Mouse (Mus musculus) hindbrain, embryonic 13.5 days (tissue): ENCODE results near the gene Mettl27. TPM values are rescaled to one million over a fixed set of nuclear protein-coding genes. Genes with fewer than 3 reads are reported as not detected.
A peak's percentile ranks its signal among the peaks of the same experiment; 100 is the strongest.
"Not testable (repeated sequence)": the region's sequence is repeated elsewhere in the genome, so short reads cannot be mapped to it uniquely, and the experiment has no call there.

ENCODE experiments used
- ATAC-seq: fragments of 200-750 bp; cut with Nextera tagmentation; 2 replicates; pipeline ENCODE4 v1.8.0; 2017; ENCODE audit warnings: moderate TSS enrichment; ENCODE audit not compliant: low FRiP score
- H3K27ac ChIP-seq: fragments of 300-500 bp; sonication (generic); 2 replicates; pipeline ENCODE4 v1.5.1; 2015; ENCODE audit warnings: inconsistent platforms, mild to moderate bottlenecking, moderate library complexity
- H3K27me3 ChIP-seq: fragments of 300-500 bp; sonication (generic); 2 replicates; pipeline ENCODE4 v1.6.1; 2015; ENCODE audit warnings: mild to moderate bottlenecking, inconsistent platforms
- H3K36me3 ChIP-seq: fragments of 300-500 bp; sonication (generic); 2 replicates; pipeline ENCODE4 v1.6.1; 2015; ENCODE audit warnings: mild to moderate bottlenecking, inconsistent platforms
- H3K4me1 ChIP-seq: fragments of 300-500 bp; sonication (generic); replicated peaks from 2 replicates; pipeline ENCODE4 v1.6.1; 2015; ENCODE audit warnings: inconsistent platforms
- H3K4me2 ChIP-seq: fragments of 300-500 bp; sonication (generic); 2 replicates; pipeline ENCODE4 v1.6.1; 2015; ENCODE audit warnings: inconsistent platforms, mild to moderate bottlenecking, moderate library complexity
- H3K4me3 ChIP-seq: fragments of 300-500 bp; sonication (generic); 2 replicates; pipeline ENCODE4 v1.5.1; 2015; ENCODE audit warnings: mild to moderate bottlenecking, inconsistent platforms
- H3K9ac ChIP-seq: fragments of 300-500 bp; sonication (generic); 2 replicates; pipeline ENCODE4 v1.6.1; 2015; ENCODE audit warnings: mild to moderate bottlenecking, inconsistent platforms
- H3K9me3 ChIP-seq: fragments of 300-500 bp; sonication (generic); 2 replicates; pipeline ENCODE4 v1.6.1; 2016; ENCODE audit warnings: inconsistent platforms
- whole genome bisulfite sequencing: fragments of 180-500 bp; shearing (Covaris S2); methylation state at CpG from one replicate; pipeline ENCODE4 v1.1.7; 2015; 5-methylcytosine and 5-hydroxymethylcytosine counted together
- polyA plus RNA-seq: library from polyadenylated mRNA; unstranded; fragments of >200 nt; fragmentation: Nextera tagmentation; extraction: Ambion mirVana; gene quantifications from 2 replicates; pipeline ENCODE4 v1.2.1, GENCODE M21; 2015

Gene Mettl27
- polyA plus RNA-seq, 1 experiment from 2014 or later = 5.4 TPM

GRCm38 (mm10) chr5:134964655-134965054 lies 32.5 kb downstream of the Mettl27 start:
- not testable (repeated sequence) for H3K9me3 ChIP-seq, H3K4me3 ChIP-seq, H3K4me2 ChIP-seq, H3K36me3 ChIP-seq, ATAC-seq, H3K27ac ChIP-seq, H3K9ac ChIP-seq
- peaks cover 12% of the 10 kb centered on the region for H3K4me1 ChIP-seq
- peaks cover 26% of the 10 kb centered on the region; the same call in 1 of the 2 replicates for H3K27me3 ChIP-seq

- H3K27me3 ChIP-seq = peaks cover 26% of the 10 kb centered on the region; the same call in 1 of the 2 replicates
- peak overlapping the region; percentile 45 for H3K4me2 ChIP-seq
- H3K9me3 ChIP-seq = no peaks in the 10 kb centered on the region
- H3K4me3 ChIP-seq = peak overlapping the region; percentile 14; the same call in 1 of the 2 replicates
- H3K27ac ChIP-seq = no peak overlapping the region
- 0 out of 2 replicates have a peak, but pooled peaks have one; percentile 39 for ATAC-seq
- peaks cover 12% of the 10 kb centered on the region for H3K4me1 ChIP-seq
- WGBS = 5% methylated on average over 10 of the region's 10 CpGs
- no peak overlapping the region for H3K9ac ChIP-seq
- H3K36me3 ChIP-seq = no peaks in the 10 kb centered on the region
Observed at GRCm38 (mm10) chr5:134965473-134965851, 33.3 kb downstream of the Mettl27 start.

DNA sequence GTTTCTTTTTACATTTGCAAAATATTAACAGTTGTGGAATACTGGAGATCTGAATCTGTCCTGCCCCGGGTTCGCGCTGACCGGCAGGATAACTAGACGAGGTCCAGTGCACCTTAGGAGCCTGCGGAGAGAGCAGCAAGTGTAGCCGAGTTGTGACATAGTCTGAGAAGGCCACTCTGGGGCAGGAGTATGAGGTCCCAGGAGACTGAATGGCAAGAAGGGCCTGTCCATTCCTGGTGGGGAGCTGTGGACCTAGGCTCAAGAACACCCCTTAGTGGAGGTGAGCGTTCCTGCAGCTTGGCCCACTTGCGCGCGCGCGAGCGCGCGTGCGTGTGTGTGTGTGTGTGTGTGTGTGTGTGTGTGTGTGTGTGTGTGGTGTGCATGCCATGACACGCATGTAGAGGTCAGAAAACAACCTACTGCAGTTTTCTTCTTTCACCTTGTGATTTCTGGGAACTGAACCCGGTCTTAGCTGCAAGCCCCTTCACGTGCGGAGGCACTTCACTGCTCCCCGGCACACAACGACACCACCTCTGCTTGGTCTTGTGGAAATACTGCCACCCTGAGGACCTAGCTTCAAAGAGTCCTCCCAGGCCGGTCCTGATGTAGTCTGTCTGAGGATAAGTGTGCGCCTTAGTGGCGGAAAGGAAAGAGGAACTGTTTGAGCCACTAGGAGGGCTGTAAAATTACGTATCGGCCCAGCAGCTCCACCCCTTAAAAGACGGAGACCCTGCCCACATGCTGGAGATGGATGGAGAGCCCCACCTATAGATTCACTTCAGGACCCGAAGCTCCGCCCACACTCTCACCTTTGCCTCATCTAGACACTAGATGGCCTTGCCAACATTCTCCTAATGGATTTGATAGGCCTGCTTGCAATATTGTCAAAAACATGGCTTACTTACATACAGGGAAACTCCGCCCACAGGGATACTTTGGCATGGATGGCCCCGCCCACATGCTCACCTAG lies 34.0 kb downstream of the Mettl27 start:
- H3K4me3 ChIP-seq = peak overlapping the region; percentile 14
- H3K9ac ChIP-seq = no peak overlapping the region; the same call in 1 of the 2 replicates
- no peak overlapping the region for H3K27ac ChIP-seq
- peak overlapping the region; percentile 45 for H3K4me2 ChIP-seq
- ATAC-seq = no peak
- H3K9me3 ChIP-seq = no peaks in the 10 kb centered on the region
- H3K36me3 ChIP-seq = no peaks in the 10 kb centered on the region
- H3K27me3 ChIP-seq = peaks cover 26% of the 10 kb centered on the region; the same call in 1 of the 2 replicates
- H3K4me1 ChIP-seq = peaks cover 12% of the 10 kb centered on the region
- 4% methylated on average over 33 of the region's 33 CpGs for WGBS

DNA sequence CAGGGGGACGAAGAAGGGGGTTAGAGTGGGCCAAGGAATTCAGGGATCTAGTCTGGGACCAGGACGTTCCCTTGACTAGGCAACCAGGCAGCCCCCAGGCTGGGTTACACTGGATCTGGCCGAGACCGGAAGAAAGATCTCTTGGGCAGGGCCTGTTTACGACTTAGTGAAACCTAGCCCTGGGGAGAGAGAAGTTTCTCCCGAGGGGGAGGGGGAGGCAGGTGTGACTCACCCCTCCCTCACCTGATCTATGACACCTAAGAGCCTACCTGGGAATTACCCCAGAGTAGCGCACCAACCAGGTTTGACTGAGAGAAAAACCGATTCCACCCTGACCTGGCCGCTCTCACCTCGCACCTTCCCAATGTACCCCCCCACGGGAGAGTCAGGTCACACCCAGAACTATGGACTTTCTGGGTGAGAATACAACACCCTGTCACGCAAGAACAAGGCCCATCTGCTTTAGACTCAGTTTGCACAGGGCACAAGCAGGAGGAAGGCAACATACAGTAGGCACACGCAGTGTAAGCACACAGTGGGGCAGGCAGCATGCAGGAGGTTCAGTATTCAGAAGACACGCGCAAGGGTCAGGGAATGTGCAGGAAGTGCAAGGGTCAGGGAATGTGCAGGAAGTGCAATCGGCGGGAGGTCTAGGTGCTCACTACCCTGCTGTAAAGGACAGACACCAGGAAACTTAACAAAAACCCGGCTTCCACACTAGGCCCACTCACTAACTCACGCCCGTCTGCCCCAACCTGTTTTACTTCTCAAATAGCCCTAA lies 35.2 kb downstream of the Mettl27 start:
- Histone ChIP-seq H3K4me2 (no peak overlapping the region), H3K9me3 (no peaks in the 10 kb centered on the region), H3K4me1 (peaks cover 12% of the 10 kb centered on the region), H3K4me3 (no peak overlapping the region), H3K36me3 (no peaks in the 10 kb centered on the region), H3K9ac (no peak overlapping the region), H3K27me3 (peaks cover 26% of the 10 kb centered on the region; the same call in 1 of the 2 replicates), H3K27ac (no peak overlapping the region)
- WGBS = 81% methylated on average over 20 of the region's 20 CpGs
- ATAC-seq = no peak

GRCm38 (mm10) chr5:134970671-134971070 lies 38.5 kb downstream of the Mettl27 start:
- Histone ChIP-seq H3K9ac (no peak overlapping the region), H3K4me3 (no peak overlapping the region), H3K4me1 (peaks cover 11% of the 10 kb centered on the region), H3K27ac (no peak overlapping the region), H3K4me2 (no peak overlapping the region), H3K9me3 (no peaks in the 10 kb centered on the region), H3K27me3 (peaks cover 23% of the 10 kb centered on the region; the same call in 1 of the 2 replicates), H3K36me3 (no peaks in the 10 kb centered on the region)
- 80% methylated on average over 8 of the region's 8 CpGs for WGBS
- no peak for ATAC-seq

GRCm38 (mm10) chr5:134973081-134973480 lies 40.9 kb downstream of the Mettl27 start:
- Histone ChIP-seq H3K4me2 (no peak overlapping the region), H3K36me3 (no peaks in the 10 kb centered on the region), H3K27me3 (peaks cover under 1% of the 10 kb centered on the region; the same call in 1 of the 2 replicates), H3K4me1 (no peaks in the 10 kb centered on the region), H3K27ac (no peak overlapping the region), H3K4me3 (no peak overlapping the region), H3K9ac (no peak overlapping the region), H3K9me3 (no peaks in the 10 kb centered on the region)
- no peak for ATAC-seq

DNA sequence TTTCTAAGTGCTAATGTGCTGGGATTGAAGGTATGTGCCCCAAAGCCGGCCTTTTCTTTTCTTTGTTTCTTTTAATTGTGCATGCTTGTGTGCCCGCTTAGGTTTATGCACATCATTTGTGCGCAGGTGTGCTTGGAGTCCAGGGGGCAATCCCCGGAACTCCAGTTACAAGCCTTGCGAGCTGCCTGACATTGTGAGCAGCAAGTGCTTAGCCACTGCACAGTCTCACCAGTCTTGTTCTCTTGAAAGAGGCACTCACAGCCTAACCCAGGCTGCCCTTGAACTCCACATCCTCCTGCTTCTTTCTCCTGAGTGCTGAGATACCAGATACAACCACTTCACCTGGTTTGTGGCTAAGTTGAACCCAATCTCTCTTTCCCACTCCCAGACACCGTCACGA lies 41.4 kb downstream of the Mettl27 start:
- Histone ChIP-seq H3K4me1 (no peaks in the 10 kb centered on the region), H3K4me2 (no peak overlapping the region), H3K9ac (no peak overlapping the region), H3K27ac (no peak overlapping the region), H3K4me3 (no peak overlapping the region), H3K36me3 (no peaks in the 10 kb centered on the region), H3K27me3 (no peaks in the 10 kb centered on the region), H3K9me3 (no peaks in the 10 kb centered on the region)
- WGBS = 88% methylated on average over 7 of the region's 7 CpGs
- ATAC-seq = no peak

GRCm38 (mm10) chr5:134974294-134974693 lies 42.1 kb downstream of the Mettl27 start:
- Histone ChIP-seq H3K4me1 (no peaks in the 10 kb centered on the region), H3K4me2 (no peak overlapping the region), H3K27ac (no peak overlapping the region), H3K4me3 (no peak overlapping the region), H3K36me3 (no peaks in the 10 kb centered on the region), H3K27me3 (no peaks in the 10 kb centered on the region), H3K9me3 (no peaks in the 10 kb centered on the region), H3K9ac (no peak overlapping the region)
- 76% methylated on average over 7 of the region's 7 CpGs for WGBS
- ATAC-seq = no peak

- ATAC-seq = no peak
- Histone ChIP-seq H3K27ac (no peak overlapping the region), H3K9ac (no peak overlapping the region), H3K27me3 (no peaks in the 10 kb centered on the region), H3K36me3 (no peaks in the 10 kb centered on the region), H3K9me3 (no peaks in the 10 kb centered on the region), H3K4me3 (no peak overlapping the region), H3K4me1 (no peaks in the 10 kb centered on the region), H3K4me2 (no peak overlapping the region)
- 77% methylated on average over 2 of the region's 2 CpGs for WGBS
Observed at GRCm38 (mm10) chr5:134974921-134975320, 42.8 kb downstream of the Mettl27 start.

DNA sequence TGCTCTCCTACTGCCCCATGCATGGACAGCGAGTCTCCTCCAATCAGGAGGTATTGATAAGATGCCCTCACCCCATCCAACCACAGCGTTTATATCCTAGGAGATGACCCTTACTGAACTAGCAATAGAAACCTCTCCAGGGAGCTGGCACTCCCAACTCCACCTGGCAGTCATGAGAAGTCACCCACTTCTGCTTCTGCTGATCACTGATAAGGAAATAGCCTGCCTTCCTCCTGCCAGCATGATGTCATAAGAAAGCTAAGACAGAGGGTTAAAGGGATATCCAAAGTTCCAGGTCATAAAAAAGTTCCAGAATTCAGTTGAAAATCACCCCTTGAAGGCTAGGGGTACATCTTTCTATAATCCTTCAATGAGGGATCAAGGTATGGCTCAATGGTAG lies 44.0 kb downstream of the Mettl27 start:
- no peak for ATAC-seq
- H3K4me1 ChIP-seq = no peaks in the 10 kb centered on the region
- H3K9me3 ChIP-seq = no peaks in the 10 kb centered on the region
- 77% methylated on average over 2 of the region's 2 CpGs for WGBS
- H3K4me3 ChIP-seq = no peak overlapping the region
- H3K27ac ChIP-seq = no peak overlapping the region
- no peaks in the 10 kb centered on the region for H3K36me3 ChIP-seq
- no peaks in the 10 kb centered on the region for H3K27me3 ChIP-seq
- no peak overlapping the region for H3K9ac ChIP-seq
- H3K4me2 ChIP-seq = no peak overlapping the region

DNA sequence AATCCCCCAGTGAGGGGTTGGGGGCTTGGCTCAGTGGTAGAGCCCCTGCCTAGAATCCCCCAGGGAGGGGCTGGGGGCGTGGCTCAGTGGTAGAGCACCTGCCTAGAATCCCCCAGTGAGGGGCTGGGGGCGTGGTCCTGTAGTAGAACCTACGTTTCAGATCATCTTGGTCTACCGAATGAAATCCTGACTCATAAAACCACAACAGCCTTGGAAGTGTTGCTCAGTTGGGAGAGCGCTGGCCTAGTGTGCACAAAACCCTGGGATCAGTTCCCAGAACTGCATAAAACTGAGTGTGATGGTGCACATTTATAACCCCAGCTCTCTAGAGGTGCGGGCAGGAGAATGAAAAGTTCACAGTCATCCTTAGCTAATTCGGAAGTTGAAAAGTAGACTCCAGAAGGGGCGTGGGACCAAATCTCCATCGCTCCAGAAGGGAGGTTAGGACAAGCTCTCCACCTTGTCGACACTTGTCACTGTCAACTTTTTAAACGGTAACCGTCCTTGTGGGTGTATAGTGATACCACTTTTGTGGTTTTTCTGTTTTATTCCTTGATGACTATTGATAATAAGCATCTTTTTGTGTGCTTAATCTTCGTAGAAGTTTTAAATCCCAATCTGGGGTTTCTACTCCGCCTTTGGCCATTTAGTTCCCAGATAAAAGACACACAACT lies 44.5 kb downstream of the Mettl27 start:
- Histone ChIP-seq H3K27me3 (no peaks in the 10 kb centered on the region), H3K4me3 (no peak overlapping the region), H3K36me3 (no peaks in the 10 kb centered on the region), H3K9me3 (no peaks in the 10 kb centered on the region), H3K27ac (no peak overlapping the region), H3K4me1 (no peaks in the 10 kb centered on the region), H3K4me2 (no peak overlapping the region), H3K9ac (no peak overlapping the region)
- WGBS = 90% methylated on average over 14 of the region's 14 CpGs
- ATAC-seq = no peak

DNA sequence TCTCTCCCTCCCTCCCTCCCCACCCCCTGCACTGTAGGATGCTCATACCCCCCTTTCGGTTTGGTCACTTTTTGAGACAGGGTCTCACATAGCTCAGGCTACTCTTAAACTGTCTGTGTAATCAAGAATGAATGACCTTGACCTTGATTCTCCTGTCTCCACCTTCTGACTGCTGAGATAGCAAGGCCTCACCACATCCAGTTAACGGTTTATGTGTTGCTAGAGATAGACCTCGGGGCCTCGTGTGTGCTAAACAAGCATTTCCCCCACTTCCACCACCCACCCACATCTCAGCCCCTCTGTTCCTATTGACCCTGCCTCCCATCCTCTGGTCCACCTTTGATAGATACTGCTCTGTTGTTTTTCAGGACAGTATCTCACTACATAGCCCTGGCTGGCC lies 45.7 kb downstream of the Mettl27 start:
- Histone ChIP-seq H3K27me3 (no peaks in the 10 kb centered on the region), H3K4me3 (no peak overlapping the region), H3K27ac (no peak overlapping the region), H3K36me3 (no peaks in the 10 kb centered on the region), H3K4me2 (no peak overlapping the region), H3K9me3 (no peaks in the 10 kb centered on the region), H3K4me1 (no peaks in the 10 kb centered on the region), H3K9ac (no peak overlapping the region)
- no peak for ATAC-seq
- WGBS = 83% methylated on average over 4 of the region's 4 CpGs
